In the genomic region with DNA sequence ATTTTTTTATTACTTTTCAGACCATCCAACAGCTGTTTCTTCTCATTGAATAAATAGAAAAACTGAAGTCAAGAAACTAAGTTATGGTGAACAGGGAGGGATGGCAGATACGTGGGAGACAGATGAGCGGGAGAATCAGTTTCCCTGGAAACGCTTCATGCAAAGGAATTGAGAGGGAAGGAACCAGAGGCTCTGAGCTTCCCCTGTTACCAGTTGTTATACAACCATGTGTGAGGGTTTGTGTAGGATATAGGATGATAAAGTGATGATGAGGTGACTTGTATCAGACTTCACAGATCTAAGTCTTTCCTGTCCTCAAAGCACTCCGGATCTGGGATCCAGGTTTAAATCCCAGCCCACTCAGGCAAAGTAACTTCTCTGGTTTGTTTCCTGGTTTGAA, we compare ENCODE assay signal across 11 mouse cellular contexts. TPM values are rescaled to one million over a fixed set of nuclear protein-coding genes. Genes with fewer than 3 reads are reported as not detected.
"Had no signal": no experiment of that assay in that cellular context is flagged by ENCODE, and none has a peak within 500 bp of the region (broad histone marks: within the 10 kb centered on the region; RNA-seq: fewer than 3 reads in every experiment).

No protein-coding gene starts in this region.

- H3K27ac ChIP-seq: limb, embryonic 13.5 days; liver, embryonic 14.5 days; midbrain, embryonic 13.5 days; neural tube, embryonic 15.5 days had no signal

- H3K27me3 ChIP-seq: neural tube, embryonic 15.5 days had no signal

- H3K4me2 ChIP-seq: limb, embryonic 13.5 days; midbrain, embryonic 13.5 days; neural tube, embryonic 15.5 days had no signal

- H3K36me3 ChIP-seq: limb, embryonic 13.5 days; midbrain, embryonic 13.5 days; neural tube, embryonic 15.5 days had no signal

- H3K9me3 ChIP-seq: limb, embryonic 13.5 days; midbrain, embryonic 13.5 days; neural tube, embryonic 15.5 days had no signal

- DNase-seq: kidney, adult 8-10 months; kidney, postnatal 25 days; lung, adult 18-20 months; thymus, postnatal 4 days had no signal

- H3K4me3 ChIP-seq: limb, embryonic 13.5 days; midbrain, embryonic 13.5 days; myocyte; neural tube, embryonic 15.5 days had no signal

- ATAC-seq: intestine, postnatal 0 days; midbrain, embryonic 13.5 days had no signal

- H3K9ac ChIP-seq: limb, embryonic 13.5 days; liver, embryonic 14.5 days; midbrain, embryonic 13.5 days; neural tube, embryonic 15.5 days had no signal

RNA-seq across cellular contexts. Expression of gene Me3, which starts 3.2 kb away (rescaled TPM):
- total RNA-seq: megakaryocyte-erythroid progenitor cell, adult 5-6 weeks had no signal
- polyA plus RNA-seq: liver, embryonic 14.5 days had no signal
